ENCODE assay signal across 26 mouse cellular contexts in genomic region chr1:136707866-136708265, GRCm38 (mm10).
DNase-seq lines count a peak whose midpoint lies in the region; ATAC-seq and TF ChIP-seq lines count a peak whose summit lies in the region.
"Had no signal": no experiment of that assay in that cellular context is flagged by ENCODE, and none has a peak within 500 bp of the region (broad histone marks: within the 10 kb centered on the region; RNA-seq: fewer than 3 reads in every experiment).

No protein-coding gene starts in this region.

- H3K4me3 ChIP-seq in layer of hippocampus, adult 2 months: no peak overlapping the region
- no peak overlapping the region for H3K4me3 ChIP-seq in thymus, adult 2 months (ENCODE audit: control insufficient read depth, insufficient read depth, low read length)
- peak overlapping the region; percentile 78 for H3K4me3 ChIP-seq in ES-Bruce4 (ENCODE audit: low read depth, low read length)
- peak overlapping the region; percentile 57 to 59 for H3K4me3 ChIP-seq in MEL (ENCODE audit: control insufficient read depth in 1 of 2, insufficient read depth in 1 of 2, low read depth in 2 of 2, low read length in 2 of 2)
- no peak overlapping the region for H3K4me3 ChIP-seq in liver, postnatal 0 days (ENCODE audit: low read depth, low read length)
- H3K4me3 ChIP-seq: forebrain, embryonic 10.5 days; forebrain, embryonic 13.5 days; gastrocnemius, adult 2 months; heart, embryonic 12.5 days; heart, embryonic 15.5 days had no signal

- WGBS in thymus, adult 2 months: 96% methylated on average over 12 of the region's 12 CpGs
- 87% methylated on average over 12 of the region's 12 CpGs for WGBS in liver, postnatal 0 days (ENCODE audit: insufficient replicate concordance)

- no peak overlapping the region for H3K27ac ChIP-seq in layer of hippocampus, adult 2 months
- no peak overlapping the region for H3K27ac ChIP-seq in thymus, adult 2 months (ENCODE audit: control insufficient read depth, insufficient read depth, low read length)
- peak overlapping the region; percentile 23 for H3K27ac ChIP-seq in ES-Bruce4 (ENCODE audit: insufficient read depth, low read length)
- peak overlapping the region; percentile 46 for H3K27ac ChIP-seq in MEL (ENCODE audit: control insufficient read depth, low read depth, low read length)
- H3K27ac ChIP-seq in liver, postnatal 0 days (ENCODE audit: low read depth): no peak overlapping the region
- H3K27ac ChIP-seq: forebrain, embryonic 10.5 days; forebrain, embryonic 13.5 days; gastrocnemius, adult 2 months; heart, embryonic 15.5 days; hindbrain, embryonic 14.5 days; hindbrain, postnatal 0 days had no signal

- H3K27me3 ChIP-seq in thymus, adult 2 months (ENCODE audit: control insufficient read depth, insufficient read depth, low read length): no peaks in the 10 kb centered on the region
- H3K27me3 ChIP-seq in ES-Bruce4 (ENCODE audit: control insufficient read depth, insufficient read depth, low read length, poor library complexity, severe bottlenecking) (no peaks in the 10 kb centered on the region), MEL (ENCODE audit: control insufficient read depth in 1 of 2, insufficient read depth in 2 of 2, low read length in 2 of 2) (no peaks in the 10 kb centered on the region)
- H3K27me3 ChIP-seq in liver, postnatal 0 days (ENCODE audit: insufficient read depth, low read length): no peaks in the 10 kb centered on the region
- H3K27me3 ChIP-seq: forebrain, embryonic 13.5 days; heart, embryonic 12.5 days; heart, embryonic 15.5 days; Patski had no signal

- TF ChIP-seq POLR2A in thymus, adult 2 months (IDR thresholded peaks at IDR 0.05; ENCODE audit: control insufficient read depth, extremely low read depth, insufficient read depth, low read length, poor library complexity): no peak
- TF ChIP-seq POLR2A in ES-Bruce4 (IDR thresholded peaks at IDR 0.05; ENCODE audit: insufficient read depth, low read length): no peak
- TF ChIP-seq POLR2A in MEL (IDR thresholded peaks at IDR 0.05; ENCODE audit: control insufficient read depth in 1 of 2, insufficient read depth in 1 of 2, low read depth in 1 of 2, low read length in 2 of 2, poor library complexity in 1 of 2): no peak

- H3K79me2 ChIP-seq in MEL (ENCODE audit: control insufficient read depth, insufficient read depth, low read length, poor library complexity): no peaks in the 10 kb centered on the region

- H3K4me2 ChIP-seq in liver, postnatal 0 days (ENCODE audit: low read depth, low read length): no peak overlapping the region
- H3K4me2 ChIP-seq: forebrain, embryonic 13.5 days; heart, embryonic 12.5 days; heart, embryonic 15.5 days; hindbrain, embryonic 14.5 days had no signal

- H3K9ac ChIP-seq in ES-Bruce4 (ENCODE audit: low read depth, poor library complexity, severe bottlenecking): peak overlapping the region; percentile 21; the same call in 1 of the 2 replicates
- H3K9ac ChIP-seq in MEL (ENCODE audit: control insufficient read depth, low read depth, low read length, poor library complexity, severe bottlenecking): peak overlapping the region; percentile 62
- H3K9ac ChIP-seq in liver, postnatal 0 days (replicated peaks): no peak overlapping the region
- H3K9ac ChIP-seq: forebrain, embryonic 13.5 days; heart, embryonic 12.5 days; heart, embryonic 15.5 days; hindbrain, embryonic 14.5 days had no signal

- TF ChIP-seq RAD21 in MEL (IDR thresholded peaks at IDR 0.05; ENCODE audit: low read depth, low read length): no peak

- no peaks in the 10 kb centered on the region for H3K36me3 ChIP-seq in thymus, adult 2 months (ENCODE audit: control insufficient read depth, insufficient read depth, low read length)
- H3K36me3 ChIP-seq in ES-Bruce4 (ENCODE audit: control insufficient read depth, insufficient read depth, low read length, poor library complexity, severe bottlenecking) (peaks cover 36% of the 10 kb centered on the region), MEL (ENCODE audit: control insufficient read depth in 1 of 2, insufficient read depth in 2 of 2, low read length in 2 of 2) (no peaks in the 10 kb centered on the region; a peak in 2 of 4 replicates)
- H3K36me3 ChIP-seq in liver, postnatal 0 days (replicated peaks; ENCODE audit: insufficient read depth, low read length): no peaks in the 10 kb centered on the region
- H3K36me3 ChIP-seq: forebrain, embryonic 10.5 days; G1E; heart, embryonic 12.5 days; heart, embryonic 15.5 days had no signal

- H3K9me3 ChIP-seq in ES-Bruce4 (replicated peaks; ENCODE audit: control insufficient read depth, insufficient read depth, low read length, poor library complexity, severe bottlenecking): no peaks in the 10 kb centered on the region
- no peaks in the 10 kb centered on the region for H3K9me3 ChIP-seq in MEL (replicated peaks; ENCODE audit: insufficient read depth, low read length)
- no peaks in the 10 kb centered on the region for H3K9me3 ChIP-seq in liver, postnatal 0 days (ENCODE audit: low read length)
- H3K9me3 ChIP-seq: forebrain, embryonic 10.5 days; forebrain, embryonic 13.5 days; heart, embryonic 12.5 days; heart, embryonic 15.5 days had no signal

- peaks cover 15% of the 10 kb centered on the region for H3K4me1 ChIP-seq in thymus, adult 2 months (replicated peaks; ENCODE audit: control insufficient read depth, insufficient read depth, low read length)
- peaks cover 2% of the 10 kb centered on the region for H3K4me1 ChIP-seq in ES-Bruce4 (ENCODE audit: control insufficient read depth, insufficient read depth, low read length)
- H3K4me1 ChIP-seq in MEL (ENCODE audit: control insufficient read depth in 1 of 2, insufficient read depth in 2 of 2, low read length in 2 of 2): peaks cover 0 to 9% of the 10 kb centered on the region in 2 experiments; a peak in 2 of 4 replicates
- no peaks in the 10 kb centered on the region for H3K4me1 ChIP-seq in liver, postnatal 0 days (ENCODE audit: insufficient read depth)
- H3K4me1 ChIP-seq: heart, embryonic 12.5 days; heart, embryonic 15.5 days had no signal

- TF ChIP-seq EP300 in ES-Bruce4 (IDR thresholded peaks at IDR 0.05; ENCODE audit: insufficient read depth, low read depth, low read length) (no peak), MEL (IDR thresholded peaks at IDR 0.05; ENCODE audit: low read depth in 1 of 2, low read length in 2 of 2) (no peak)
- TF ChIP-seq EP300 in liver, postnatal 0 days (IDR thresholded peaks at IDR 0.05; ENCODE audit: low read depth): no peak

- TF ChIP-seq CTCF in layer of hippocampus, adult 2 months (conservative IDR thresholded peaks at IDR 0.05): peak; percentile 31; the same call in 1 of the 2 replicates
- 0 out of 2 replicates have a peak, but pooled peaks have one; percentile 36 for TF ChIP-seq CTCF in thymus, adult 2 months (IDR thresholded peaks at IDR 0.05; ENCODE audit: borderline replicate concordance, control insufficient read depth, extremely low read depth, insufficient read depth, low read length, poor library complexity)
- no peak for TF ChIP-seq CTCF in ES-Bruce4 (IDR thresholded peaks at IDR 0.05; ENCODE audit: low read depth, low read length)
- no peak for TF ChIP-seq CTCF in MEL (IDR thresholded peaks at IDR 0.05 in 2 of 3, conservative IDR thresholded peaks at IDR 0.05 in 1 of 3; ENCODE audit: control insufficient read depth in 1 of 3, insufficient read depth in 1 of 3, low read depth in 2 of 3, low read length in 3 of 3, poor library complexity in 1 of 3, severe bottlenecking in 1 of 3)
- no peak for TF ChIP-seq CTCF in liver, postnatal 0 days (IDR thresholded peaks at IDR 0.05; ENCODE audit: low read depth)

- no peak for ATAC-seq in liver, postnatal 0 days
- ATAC-seq: forebrain, embryonic 13.5 days; forebrain, embryonic 16.5 days; hindbrain, postnatal 0 days; inflammation-experienced regulatory T-cells, adult 6 months; intestine, embryonic 16.5 days; Patski had no signal

- DNase-seq in layer of hippocampus, adult 2 months (ENCODE audit: low spot score in 2 of 2): no peak
- no peak for DNase-seq in layer of hippocampus, postnatal 25 days (ENCODE audit: extremely low spot score in 1 of 2, low spot score in 1 of 2)
- DNase-seq in thymus, adult 2 months: no peak
- no peak for DNase-seq in thymus, adult 18-20 months
- DNase-seq in MEL (ENCODE audit: low read depth, low spot score): no peak
- no peak for DNase-seq in frontal cortex, postnatal 14 days (ENCODE audit: low spot score in 2 of 2)
- DNase-seq in liver, postnatal 0 days: no peak
- DNase-seq: adrenal gland, postnatal 10 days; adrenal gland, postnatal 36 days; cerebellum, adult 18-20 months; cerebellum, adult 9-10 months; cerebellum, postnatal 14 days; gastrocnemius, adult 2 months; gastrocnemius, postnatal 14 days had no signal

TF ChIP-seq in MEL, 35 proteins besides CTCF, POLR2A, EP300 and RAD21:
- TF ChIP-seq MYB (IDR thresholded peaks at IDR 0.05; ENCODE audit: low read depth, low read length) (no peak), TCF12 (IDR thresholded peaks at IDR 0.05; ENCODE audit: low read depth, low read length) (no peak), CHD2 (IDR thresholded peaks at IDR 0.05; ENCODE audit: low read length) (no peak), RCOR1 (IDR thresholded peaks at IDR 0.05; ENCODE audit: low read depth, low read length) (no peak), BHLHE40 (IDR thresholded peaks at IDR 0.05; ENCODE audit: borderline replicate concordance, low read depth, low read length) (no peak), E2F4 (IDR thresholded peaks at IDR 0.05; ENCODE audit: borderline replicate concordance, low read depth, low read length) (no peak), CHD1 (IDR thresholded peaks at IDR 0.05; ENCODE audit: low read depth, low read length) (no peak), ZMIZ1 (IDR thresholded peaks at IDR 0.05; ENCODE audit: low read depth, low read length) (no peak), UBTF (IDR thresholded peaks at IDR 0.05; ENCODE audit: borderline replicate concordance, insufficient read depth, low read depth, low read length) (no peak), MEF2A (IDR thresholded peaks at IDR 0.05; ENCODE audit: extremely low read depth, insufficient replicate concordance, low read depth, low read length, poor library complexity, severe bottlenecking) (no peak), MAZ (IDR thresholded peaks at IDR 0.05; ENCODE audit: low read depth, low read length) (no peak), NRF1 (IDR thresholded peaks at IDR 0.05; ENCODE audit: insufficient read depth, low read depth, low read length, poor library complexity, severe bottlenecking) (no peak), SMC3 (IDR thresholded peaks at IDR 0.05; ENCODE audit: low read depth, low read length) (no peak), POLR2AphosphoS2 (IDR thresholded peaks at IDR 0.05; ENCODE audit: low read length) (no peak), MAFK (IDR thresholded peaks at IDR 0.05; ENCODE audit: borderline replicate concordance, low read depth, low read length) (no peak), JUND (IDR thresholded peaks at IDR 0.05; ENCODE audit: low read depth, low read length) (no peak), KAT2A (conservative IDR thresholded peaks at IDR 0.05; ENCODE audit: low read depth, low read length) (no peak), TAL1 (IDR thresholded peaks at IDR 0.05; ENCODE audit: low read length) (no peak), GABPA (IDR thresholded peaks at IDR 0.05; ENCODE audit: low read depth, low read length) (no peak)

Comparison
In these comparisons a context has a peak if more than half of its experiments do, and no peak if none do; other contexts are left out.
1. H3K27ac ChIP-seq: peak in ES-Bruce4 (single experiment) and MEL (single experiment); none in layer of hippocampus, adult 2 months (single experiment), thymus, adult 2 months (single experiment) and liver, postnatal 0 days (single experiment).
2. H3K4me3 ChIP-seq: peak in ES-Bruce4 (single experiment) and MEL (2 of 2); none in layer of hippocampus, adult 2 months (single experiment), thymus, adult 2 months (single experiment) and liver, postnatal 0 days (single experiment).
3. CTCF ChIP-seq: peak in layer of hippocampus, adult 2 months (single experiment) and thymus, adult 2 months (single experiment); none in ES-Bruce4 (single experiment), MEL (0 of 3) and liver, postnatal 0 days (single experiment).